Comparison of ENCODE assay signal across 23 mouse cellular contexts in genomic region chr13:76409296-76409695, GRCm38 (mm10). TPM values are rescaled to one million over a fixed set of nuclear protein-coding genes. Genes with fewer than 3 reads are reported as not detected.
DNase-seq lines count a peak whose midpoint lies in the region; ATAC-seq and TF ChIP-seq lines count a peak whose summit lies in the region.
"Had no signal": no experiment of that assay in that cellular context is flagged by ENCODE, and none has a peak within 500 bp of the region (broad histone marks: within the 10 kb centered on the region; RNA-seq: fewer than 3 reads in every experiment).

No protein-coding gene starts in this region.

- H3K9me3 ChIP-seq in G1E (replicated peaks), result no peaks in the 10 kb centered on the region
- H3K9me3 ChIP-seq in liver, embryonic 11.5 days (ENCODE audit: control insufficient read depth, low read length), result no peaks in the 10 kb centered on the region
- H3K9me3 ChIP-seq in forebrain, postnatal 0 days (ENCODE audit: low read length), result no peaks in the 10 kb centered on the region
- H3K9me3 ChIP-seq: embryonic facial prominence, embryonic 13.5 days; forebrain, embryonic 13.5 days; heart, embryonic 15.5 days had no signal

- no peaks in the 10 kb centered on the region for H3K27me3 ChIP-seq in G1E (ENCODE audit: insufficient read depth, low read length)
- no peaks in the 10 kb centered on the region for H3K27me3 ChIP-seq in liver, embryonic 11.5 days (replicated peaks; ENCODE audit: control insufficient read depth, insufficient read depth, low read length)
- H3K27me3 ChIP-seq in forebrain, postnatal 0 days (ENCODE audit: insufficient read depth, low read length), result no peaks in the 10 kb centered on the region
- H3K27me3 ChIP-seq: embryonic facial prominence, embryonic 13.5 days; forebrain, embryonic 13.5 days; heart, embryonic 15.5 days had no signal

- intact Hi-C loops in heart, postnatal 25 days (cut with DNase I), result no loop called here

- WGBS in liver, embryonic 11.5 days, result 36% methylated on average over 2 of the region's 2 CpGs
- WGBS in forebrain, postnatal 0 days, result 87% methylated on average over 2 of the region's 2 CpGs

- no peak overlapping the region for H3K9ac ChIP-seq in liver, embryonic 11.5 days (ENCODE audit: low read depth, low read length)
- no peak overlapping the region for H3K9ac ChIP-seq in forebrain, postnatal 0 days
- H3K9ac ChIP-seq: embryonic facial prominence, embryonic 13.5 days; forebrain, embryonic 13.5 days; heart, embryonic 15.5 days had no signal

- peak; percentile 85 for ATAC-seq in G1E (ENCODE audit: extremely low read depth, insufficient number of reproducible peaks, low FRiP score, poor library complexity, severe bottlenecking)
- peak; percentile 53 for ATAC-seq in liver, embryonic 11.5 days (replicated peaks; ENCODE audit: low FRiP score)
- ATAC-seq in megakaryocyte-erythroid progenitor cell, adult 5-6 weeks (replicated peaks; ENCODE audit: low FRiP score, low TSS enrichment, poor library complexity, severe bottlenecking), result peak; percentile 59; the same call in 1 of the 2 replicates
- ATAC-seq in forebrain, postnatal 0 days, result no peak
- ATAC-seq: CD4-positive, CD25-positive, alpha-beta regulatory T cell, adult 4 months; forebrain, embryonic 13.5 days; hindbrain, embryonic 16.5 days; inflammation-experienced regulatory T-cells, adult 6 months; intestine, postnatal 0 days had no signal

- H3K4me2 ChIP-seq in liver, embryonic 11.5 days, result no peak overlapping the region
- H3K4me2 ChIP-seq in forebrain, postnatal 0 days (ENCODE audit: low read depth), result no peak overlapping the region
- H3K4me2 ChIP-seq: embryonic facial prominence, embryonic 13.5 days; forebrain, embryonic 13.5 days; heart, embryonic 11.5 days; heart, embryonic 15.5 days had no signal

- no peak overlapping the region for H3K4me3 ChIP-seq in G1E (ENCODE audit: low read depth, low read length)
- no peak overlapping the region for H3K4me3 ChIP-seq in liver, embryonic 11.5 days (ENCODE audit: low read depth, low read length)
- H3K4me3 ChIP-seq in forebrain, postnatal 0 days (ENCODE audit: low read depth, low read length), result no peak overlapping the region
- H3K4me3 ChIP-seq: embryonic facial prominence, embryonic 13.5 days; forebrain, embryonic 13.5 days; heart, adult 2 months; heart, embryonic 15.5 days had no signal

- DNase-seq in G1E (ENCODE audit: low spot score) (peak; percentile 6), MEL-GATA-1-ER (ENCODE audit: extremely low read depth, low read depth) (peak; percentile 82)
- no peak for DNase-seq in liver, embryonic 11.5 days (ENCODE audit: low spot score)
- no peak for DNase-seq in heart, postnatal 25 days (ENCODE audit: low spot score)
- no peak for DNase-seq in cerebellum, adult 9-10 months
- no peak for DNase-seq in forebrain, postnatal 0 days
- DNase-seq: adrenal gland, adult 2 months; adrenal gland, postnatal 25 days; B cell, adult 2 months; cerebellum, adult 2 months; cerebellum, postnatal 14 days; gastrocnemius, postnatal 10 days; heart, adult 2 months; heart, postnatal 14 days had no signal

- peak overlapping the region; percentile 13; the same call in 1 of the 2 replicates for H3K27ac ChIP-seq in liver, embryonic 11.5 days (ENCODE audit: low read depth, low read length)
- H3K27ac ChIP-seq in forebrain, postnatal 0 days (ENCODE audit: low read depth, low read length), result no peak overlapping the region
- H3K27ac ChIP-seq: embryonic facial prominence, embryonic 13.5 days; forebrain, embryonic 13.5 days; heart, adult 2 months; heart, embryonic 15.5 days had no signal

- peaks cover 34% of the 10 kb centered on the region for H3K4me1 ChIP-seq in G1E (ENCODE audit: insufficient read depth, low read depth, low read length)
- peaks cover 5% of the 10 kb centered on the region for H3K4me1 ChIP-seq in liver, embryonic 11.5 days (replicated peaks; ENCODE audit: control insufficient read depth, insufficient read depth, low read length)
- H3K4me1 ChIP-seq in forebrain, postnatal 0 days (ENCODE audit: insufficient read depth), result no peaks in the 10 kb centered on the region
- H3K4me1 ChIP-seq: embryonic facial prominence, embryonic 13.5 days; forebrain, embryonic 13.5 days; heart, embryonic 15.5 days had no signal

- TF ChIP-seq CTCF in G1E (IDR thresholded peaks at IDR 0.05; ENCODE audit: low read depth, low read length), result no peak
- no peak for TF ChIP-seq CTCF in forebrain, postnatal 0 days (IDR thresholded peaks at IDR 0.05; ENCODE audit: low read depth)

- H3K36me3 ChIP-seq in G1E (replicated peaks), result no peaks in the 10 kb centered on the region
- H3K36me3 ChIP-seq in liver, embryonic 11.5 days (ENCODE audit: control insufficient read depth, insufficient read depth, low read length), result no peaks in the 10 kb centered on the region
- no peaks in the 10 kb centered on the region for H3K36me3 ChIP-seq in forebrain, postnatal 0 days (ENCODE audit: insufficient read depth)
- H3K36me3 ChIP-seq: embryonic facial prominence, embryonic 13.5 days; heart, embryonic 15.5 days had no signal

RNA-seq across cellular contexts. Expression of gene Mctp1, which starts 25.0 kb away (rescaled TPM):
- total RNA-seq in G1E (2014; fragmentation: Nextera tagmentation), result 16.7 and 21.0 TPM in 2 replicates
- total RNA-seq in G1E (2017), result 14.8 and 15.6 TPM in 2 replicates
- 1.4 and 1.7 TPM in 2 replicates for polyA plus RNA-seq in G1E (2012)
- polyA plus RNA-seq in liver, embryonic 11.5 days (2014; fragmentation: Nextera tagmentation; extraction: Ambion mirVana), result 0.89 and 1.5 TPM in 2 replicates
- 2.5 and 5.9 TPM in 2 replicates for total RNA-seq in megakaryocyte-erythroid progenitor cell, adult 5-6 weeks (2014; fragmentation: Nextera tagmentation)
- total RNA-seq in megakaryocyte-erythroid progenitor cell, adult 5-6 weeks (2017), result 6.4 and 11.8 TPM in 2 replicates
- total RNA-seq in heart, postnatal 25 days (2021), result 1 to 10 TPM; 1.8 to 2.3 TPM
- 13.5 and 17.9 TPM in 2 replicates for total RNA-seq in forebrain, postnatal 0 days (2014; rRNA removed)
- polyA plus RNA-seq in forebrain, postnatal 0 days (2015; fragmentation: Nextera tagmentation; extraction: Ambion mirVana), result 6.6 and 7.2 TPM in 2 replicates

Comparison
In these comparisons a context has a peak if more than half of its experiments do, and no peak if none do; other contexts are left out.
1. DNase-seq: peak in G1E (single experiment) and MEL-GATA-1-ER (single experiment); none in liver, embryonic 11.5 days (single experiment), heart, postnatal 25 days (single experiment), cerebellum, adult 9-10 months (single experiment) and forebrain, postnatal 0 days (single experiment).